Mouse (Mus musculus) forebrain, embryonic 15.5 days (tissue): ENCODE data around the gene Hist1h2bn. TPM values are rescaled to one million over a fixed set of nuclear protein-coding genes. Genes with fewer than 3 reads are reported as not detected.
"Not testable (repeated sequence)": the region's sequence is repeated elsewhere in the genome, so short reads cannot be mapped to it uniquely, and the experiment has no call there.

ENCODE experiments used
- ATAC-seq: fragments of 200-750 bp; cut with Nextera tagmentation; replicated peaks from 2 replicates; pipeline ENCODE4 v1.8.0; 2017; ENCODE audit warnings: mild to moderate bottlenecking, moderate TSS enrichment, moderate library complexity
- H3K27ac ChIP-seq: fragments of 300-500 bp; sonication (generic); replicated peaks from 2 replicates; pipeline ENCODE4 v1.5.1; 2015; ENCODE audit warnings: mild to moderate bottlenecking, inconsistent platforms
- H3K27me3 ChIP-seq: fragments of 300-500 bp; sonication (generic); 2 replicates; pipeline ENCODE4 v1.6.1; 2015; ENCODE audit warnings: inconsistent platforms
- H3K36me3 ChIP-seq: fragments of 300-500 bp; sonication (generic); 2 replicates; pipeline ENCODE4 v1.6.1; 2015; ENCODE audit warnings: mild to moderate bottlenecking, inconsistent platforms
- H3K4me1 ChIP-seq: fragments of 300-500 bp; sonication (generic); 2 replicates; pipeline ENCODE4 v1.6.1; 2015; ENCODE audit warnings: inconsistent platforms
- H3K4me2 ChIP-seq: fragments of 300-500 bp; sonication (generic); replicated peaks from 2 replicates; pipeline ENCODE4 v1.6.1; 2015; ENCODE audit warnings: mild to moderate bottlenecking, inconsistent platforms
- H3K4me3 ChIP-seq: fragments of 300-500 bp; sonication (generic); 2 replicates; pipeline ENCODE4 v1.5.1; 2015; ENCODE audit warnings: mild to moderate bottlenecking, inconsistent platforms
- H3K9ac ChIP-seq: fragments of 300-500 bp; sonication (generic); replicated peaks from 2 replicates; pipeline ENCODE4 v1.6.1; 2015; ENCODE audit warnings: mild to moderate bottlenecking, inconsistent platforms
- H3K9me3 ChIP-seq: fragments of 300-500 bp; sonication (generic); 2 replicates; pipeline ENCODE4 v1.6.1; 2016; ENCODE audit warnings: inconsistent platforms
- WGBS: fragments of 180-500 bp; shearing (Covaris S2); methylation state at CpG from one replicate; pipeline ENCODE4 v1.1.7; 2015; ENCODE audit warnings: mixed read lengths; 5-methylcytosine and 5-hydroxymethylcytosine counted together
- polyA plus RNA-seq: library from polyadenylated mRNA; unstranded; fragments of >200 nt; fragmentation: Nextera tagmentation; extraction: Ambion mirVana; gene quantifications from 2 replicates; pipeline ENCODE4 v1.2.1, GENCODE M21; 2015

Hist1h2bn gene
- polyA plus RNA-seq, 1 experiment from 2014 or later: 2.6 TPM

GRCm38 (mm10) chr13:21717397-21718357, 36.2 kb upstream of the Hist1h2bn start, which contains the start of gene Hist1h3h:
TSS of gene Hist1h3h (plus strand) at chr13:21717659.
- H3K36me3 ChIP-seq, H3K27me3 ChIP-seq, H3K9me3 ChIP-seq: not testable (repeated sequence)
- under 1% methylated on average over 30 of the region's 56 CpGs for WGBS
- peak within 1 kb of the TSS; percentile 98 for H3K27ac ChIP-seq
- H3K4me3 ChIP-seq: peak within 1 kb of the TSS; percentile 48
- H3K4me2 ChIP-seq: peak within 1 kb of the TSS; percentile 91
- H3K4me1 ChIP-seq: peaks cover 47% of the 10 kb centered on the region
- peak; percentile 47 for ATAC-seq
- H3K9ac ChIP-seq: peak within 1 kb of the TSS; percentile 69

- H3K27ac ChIP-seq: peak overlapping the region; percentile 71
- no peaks in the 10 kb centered on the region for H3K9me3 ChIP-seq
- ATAC-seq: no peak
These were observed 35.4 kb upstream of the Hist1h2bn start for GRCm38 (mm10) chr13:21718381-21719080.

GRCm38 (mm10) chr13:21721107-21721756, 32.7 kb upstream of the Hist1h2bn start:
- Histone ChIP-seq H3K4me1 (peaks cover 43% of the 10 kb centered on the region), H3K27ac (peak overlapping the region; percentile 94), H3K4me3 (peak overlapping the region; percentile 45), H3K9ac (peak overlapping the region; percentile 46), H3K4me2 (peak overlapping the region; percentile 64)
- ATAC-seq, H3K27me3 ChIP-seq, H3K9me3 ChIP-seq, H3K36me3 ChIP-seq: not testable (repeated sequence)
- WGBS: 1% methylated on average over 29 of the region's 44 CpGs

More at GRCm38 (mm10) chr13:21718381-21719080, 35.4 kb upstream of the Hist1h2bn start:
- Histone ChIP-seq H3K36me3 (no peaks in the 10 kb centered on the region), H3K4me2 (peak overlapping the region; percentile 53), H3K9ac (peak overlapping the region; percentile 59), H3K4me1 (peaks cover 52% of the 10 kb centered on the region), H3K4me3 (peak overlapping the region; percentile 40), H3K27me3 (no peaks in the 10 kb centered on the region)
- 51% methylated on average over 4 of the region's 4 CpGs for WGBS

GRCm38 (mm10) chr13:21721757-21722372, 32.1 kb upstream of the Hist1h2bn start, which contains the start of gene Hist1h2bm:
TSS of gene Hist1h2bm (plus strand) at chr13:21722044.
- not testable (repeated sequence) for H3K36me3 ChIP-seq, H3K9me3 ChIP-seq, H3K27me3 ChIP-seq
- Histone ChIP-seq H3K4me2 (peak within 1 kb of the TSS; percentile 64), H3K9ac (peak within 1 kb of the TSS; percentile 67), H3K4me1 (peaks cover 40% of the 10 kb centered on the region), H3K4me3 (peak within 1 kb of the TSS; percentile 45), H3K27ac (peak within 1 kb of the TSS; percentile 94)
- WGBS: under 1% methylated on average over 37 of the region's 37 CpGs
- ATAC-seq: peak; percentile 98

GRCm38 (mm10) chr13:21722373-21722925, 31.5 kb upstream of the Hist1h2bn start:
- peak; percentile 17; the same call in 1 of the 2 replicates for ATAC-seq

GRCm38 (mm10) chr13:21722993-21723836, 30.7 kb upstream of the Hist1h2bn start:
- Histone ChIP-seq H3K36me3 (no peaks in the 10 kb centered on the region), H3K9ac (no peak overlapping the region), H3K4me1 (peaks cover 35% of the 10 kb centered on the region), H3K4me2 (peak overlapping the region; percentile 64; the same call in 1 of the 2 replicates), H3K27me3 (no peaks in the 10 kb centered on the region), H3K27ac (peak overlapping the region; percentile 94), H3K4me3 (no peak overlapping the region), H3K9me3 (no peaks in the 10 kb centered on the region)
- WGBS: 18% methylated on average over 5 of the region's 5 CpGs
- ATAC-seq: no peak

More at GRCm38 (mm10) chr13:21722373-21722925, 31.5 kb upstream of the Hist1h2bn start:
- Histone ChIP-seq H3K27ac (peak overlapping the region; percentile 94), H3K9ac (peak overlapping the region; percentile 67), H3K36me3 (no peaks in the 10 kb centered on the region), H3K4me2 (peak overlapping the region; percentile 64), H3K4me1 (peaks cover 37% of the 10 kb centered on the region), H3K9me3 (no peaks in the 10 kb centered on the region), H3K4me3 (peak overlapping the region; percentile 45), H3K27me3 (no peaks in the 10 kb centered on the region)
- WGBS: 2% methylated on average over 11 of the region's 11 CpGs

GRCm38 (mm10) chr13:21727948-21728572, 25.9 kb upstream of the Hist1h2bn start:
- peak overlapping the region; percentile 63 for H3K27ac ChIP-seq
- H3K4me2 ChIP-seq: no peak overlapping the region
- H3K36me3 ChIP-seq: no peaks in the 10 kb centered on the region
- no peak overlapping the region for H3K9ac ChIP-seq
- WGBS: 32% methylated on average over 11 of the region's 11 CpGs
- no peaks in the 10 kb centered on the region for H3K9me3 ChIP-seq
- peak; percentile 53; the same call in 1 of the 2 replicates for ATAC-seq
- H3K27me3 ChIP-seq: no peaks in the 10 kb centered on the region
- H3K4me1 ChIP-seq: peaks cover 3% of the 10 kb centered on the region
- no peak overlapping the region for H3K4me3 ChIP-seq

GRCm38 (mm10) chr13:21729544-21729943, 24.4 kb upstream of the Hist1h2bn start:
- no peaks in the 10 kb centered on the region for H3K36me3 ChIP-seq
- no peaks in the 10 kb centered on the region for H3K9me3 ChIP-seq
- 82% methylated on average over 1 of the region's 1 CpGs for WGBS
- H3K4me2 ChIP-seq: no peak overlapping the region
- H3K27me3 ChIP-seq: no peaks in the 10 kb centered on the region
- no peak overlapping the region for H3K9ac ChIP-seq
- H3K4me1 ChIP-seq: peaks cover 13% of the 10 kb centered on the region
- no peak overlapping the region for H3K27ac ChIP-seq
- no peak for ATAC-seq
- H3K4me3 ChIP-seq: no peak overlapping the region

GRCm38 (mm10) chr13:21733466-21733865, 20.5 kb upstream of the Hist1h2bn start:
- peaks cover 26% of the 10 kb centered on the region for H3K4me1 ChIP-seq
- WGBS: 61% methylated on average over 5 of the region's 5 CpGs
- no peak overlapping the region for H3K9ac ChIP-seq
- peak overlapping the region; percentile 99 for H3K27ac ChIP-seq
- no peaks in the 10 kb centered on the region for H3K27me3 ChIP-seq
- H3K4me2 ChIP-seq: no peak overlapping the region
- ATAC-seq: peak; percentile 18; the same call in 1 of the 2 replicates
- no peaks in the 10 kb centered on the region for H3K36me3 ChIP-seq
- no peak overlapping the region for H3K4me3 ChIP-seq
- no peaks in the 10 kb centered on the region for H3K9me3 ChIP-seq
